Mouse (Mus musculus) midbrain, embryonic 15.5 days (tissue): ENCODE measurements around the gene Rab33b. TPM values are rescaled to one million over a fixed set of nuclear protein-coding genes. Genes with fewer than 3 reads are reported as not detected.

Source experiments
- ATAC-seq: fragments of 200-750 bp; cut with Nextera tagmentation; replicated peaks from 2 replicates; pipeline ENCODE4 v1.8.0; 2017; ENCODE audit warnings: moderate TSS enrichment
- H3K27ac ChIP-seq: fragments of 300-500 bp; sonication (generic); 2 replicates; pipeline ENCODE4 v1.5.1; 2015; ENCODE audit warnings: mild to moderate bottlenecking, inconsistent platforms
- H3K27me3 ChIP-seq: fragments of 300-500 bp; sonication (generic); replicated peaks from 2 replicates; pipeline ENCODE4 v1.6.1; 2015; ENCODE audit warnings: inconsistent platforms
- H3K36me3 ChIP-seq: fragments of 300-500 bp; sonication (generic); replicated peaks from 2 replicates; pipeline ENCODE4 v1.6.1; 2015; ENCODE audit warnings: inconsistent platforms
- H3K4me1 ChIP-seq: fragments of 300-500 bp; sonication (generic); 2 replicates; pipeline ENCODE4 v1.6.1; 2015; ENCODE audit warnings: inconsistent platforms
- H3K4me2 ChIP-seq: fragments of 300-500 bp; sonication (generic); 2 replicates; pipeline ENCODE4 v1.6.1; 2015; ENCODE audit warnings: inconsistent platforms, mild to moderate bottlenecking, moderate library complexity
- H3K4me3 ChIP-seq: fragments of 300-500 bp; sonication (generic); 2 replicates; pipeline ENCODE4 v1.5.1; 2015; ENCODE audit warnings: mild to moderate bottlenecking, inconsistent platforms
- H3K9ac ChIP-seq: fragments of 300-500 bp; sonication (generic); 2 replicates; pipeline ENCODE4 v1.6.1; 2015; ENCODE audit warnings: mild to moderate bottlenecking, inconsistent platforms
- H3K9me3 ChIP-seq: fragments of 300-500 bp; sonication (generic); 2 replicates; pipeline ENCODE4 v1.6.1; 2016; ENCODE audit warnings: inconsistent platforms
- WGBS: fragments of 180-500 bp; shearing (Covaris S2); methylation state at CpG from one replicate; pipeline ENCODE4 v1.1.7; 2015; ENCODE audit warnings: mixed read lengths; 5-methylcytosine and 5-hydroxymethylcytosine counted together
- polyA plus RNA-seq: library from polyadenylated mRNA; unstranded; fragments of >200 nt; fragmentation: Nextera tagmentation; extraction: Ambion mirVana; gene quantifications from 2 replicates; pipeline ENCODE4 v1.2.1, GENCODE M21; 2015

The Rab33b gene
- polyA plus RNA-seq, 1 experiment from 2014 or later = 28.4 TPM

GRCm38 (mm10) chr3:51544442-51545128 is 60.9 kb downstream of the Rab33b start:
- Histone ChIP-seq H3K27ac (no peak overlapping the region), H3K4me3 (no peak overlapping the region), H3K4me2 (no peak overlapping the region), H3K9ac (no peak overlapping the region), H3K36me3 (peaks cover 27% of the 10 kb centered on the region; the same call in 1 of the 2 replicates), H3K4me1 (no peaks in the 10 kb centered on the region), H3K9me3 (no peaks in the 10 kb centered on the region), H3K27me3 (no peaks in the 10 kb centered on the region)
- ATAC-seq = peak; percentile 68
- WGBS = 67% methylated on average over 19 of the region's 19 CpGs

Other genes starting within 250 kb of the Rab33b start
- 39.6 and 44.9 TPM in 2 replicates for gene Elf2, start 143.3 kb upstream of the Rab33b start, polyA plus RNA-seq
- gene Mgarp, start 87.2 kb upstream of the Rab33b start, polyA plus RNA-seq = 1.0 and 2.1 TPM in 2 replicates
- gene Ndufc1, start 74.9 kb upstream of the Rab33b start, polyA plus RNA-seq = 603 and 679 TPM in 2 replicates
- 48.7 and 51.1 TPM in 2 replicates for gene Naa15, start 68.8 kb upstream of the Rab33b start, polyA plus RNA-seq
- gene Setd7, start 77.0 kb downstream of the Rab33b start, polyA plus RNA-seq = 3.4 and 3.7 TPM in 2 replicates
- 0.48 and 0.57 TPM in 2 replicates for gene Mgst2, start 176.4 kb downstream of the Rab33b start, polyA plus RNA-seq